Mouse (Mus musculus): ENCODE results near the gene Napsa.

Napsa gene

DNA sequence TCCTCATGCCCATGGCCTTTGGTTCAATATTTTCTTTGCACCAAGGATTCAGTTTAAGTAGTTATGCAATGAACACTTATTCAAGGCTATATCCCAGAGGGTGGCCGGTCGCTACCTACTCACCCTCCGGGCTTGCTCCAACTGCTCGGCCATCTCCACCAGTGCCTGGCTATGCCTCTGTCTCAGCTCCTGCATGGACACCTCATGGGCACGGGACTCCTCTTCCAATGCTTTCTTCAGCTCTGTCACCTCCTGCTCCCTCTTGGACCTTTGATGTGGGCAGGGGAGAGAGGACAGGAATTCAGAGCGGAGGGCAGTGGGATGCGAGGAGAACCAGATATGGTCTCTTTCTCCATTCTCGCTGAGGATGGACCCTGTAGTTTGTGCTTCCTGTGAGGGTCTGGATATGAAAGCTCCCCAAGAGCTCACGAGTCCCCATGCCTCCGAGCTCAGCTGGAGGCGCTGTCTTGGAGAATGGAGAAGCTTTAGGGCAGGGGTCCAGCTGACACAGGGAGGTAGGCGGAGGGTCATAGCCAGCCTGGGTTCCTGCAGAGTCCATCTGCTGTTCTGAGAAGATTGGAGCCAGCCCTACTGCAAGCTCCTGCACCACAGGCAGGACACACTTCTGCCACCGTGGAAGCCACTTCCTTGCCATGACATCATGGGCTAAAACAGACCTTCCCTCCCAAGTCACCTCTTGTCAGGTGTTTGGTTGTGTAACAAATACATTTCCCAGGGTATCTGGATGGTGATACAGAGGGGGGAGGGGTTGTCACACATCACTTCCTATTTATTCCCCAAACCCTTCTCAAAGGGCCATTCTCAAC, 53.3 kb downstream of the Napsa start:
- DNase-seq (ENCODE audit: low read depth, low spot score), result peak; percentile 98

DNA sequence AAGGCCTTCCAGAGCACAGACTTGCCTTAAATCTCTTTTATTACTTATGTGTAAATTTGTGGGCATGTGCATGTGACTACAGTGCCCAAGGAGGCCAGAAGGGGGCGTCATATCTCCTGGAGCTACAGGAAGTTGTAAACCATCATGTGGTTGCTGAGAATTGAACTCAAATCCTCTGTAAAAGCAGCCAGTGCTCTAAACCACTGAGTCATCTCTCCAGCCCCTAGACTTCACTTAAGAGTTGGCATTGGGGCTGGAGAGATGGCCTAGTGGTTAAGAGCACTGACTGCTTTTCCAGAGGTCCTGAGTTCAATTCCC, 53.8 kb downstream of the Napsa start:
- DNase-seq (ENCODE audit: low read depth, low spot score), result no peak

DNA sequence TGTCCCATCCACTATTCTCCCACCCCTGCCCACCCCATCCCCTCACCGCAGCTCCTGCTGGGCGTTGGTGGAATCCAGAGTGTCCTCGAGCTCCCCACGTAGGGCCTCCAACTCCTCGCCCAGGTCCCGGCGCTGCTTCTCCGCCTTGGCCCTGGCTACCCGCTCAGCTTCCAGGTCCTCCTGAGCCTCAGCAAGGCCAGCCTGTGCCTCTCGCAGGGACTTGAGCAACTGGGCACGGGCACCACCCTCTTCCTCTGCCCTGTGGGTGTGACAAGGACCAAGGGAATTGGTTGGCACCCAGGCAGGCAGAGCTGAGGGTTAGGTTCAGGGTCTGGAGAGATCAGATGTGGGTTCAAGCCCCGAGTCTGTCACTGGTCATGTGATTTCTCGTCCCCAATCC, 54.8 kb downstream of the Napsa start:
- DNase-seq (ENCODE audit: low read depth, low spot score), result no peak

DNA sequence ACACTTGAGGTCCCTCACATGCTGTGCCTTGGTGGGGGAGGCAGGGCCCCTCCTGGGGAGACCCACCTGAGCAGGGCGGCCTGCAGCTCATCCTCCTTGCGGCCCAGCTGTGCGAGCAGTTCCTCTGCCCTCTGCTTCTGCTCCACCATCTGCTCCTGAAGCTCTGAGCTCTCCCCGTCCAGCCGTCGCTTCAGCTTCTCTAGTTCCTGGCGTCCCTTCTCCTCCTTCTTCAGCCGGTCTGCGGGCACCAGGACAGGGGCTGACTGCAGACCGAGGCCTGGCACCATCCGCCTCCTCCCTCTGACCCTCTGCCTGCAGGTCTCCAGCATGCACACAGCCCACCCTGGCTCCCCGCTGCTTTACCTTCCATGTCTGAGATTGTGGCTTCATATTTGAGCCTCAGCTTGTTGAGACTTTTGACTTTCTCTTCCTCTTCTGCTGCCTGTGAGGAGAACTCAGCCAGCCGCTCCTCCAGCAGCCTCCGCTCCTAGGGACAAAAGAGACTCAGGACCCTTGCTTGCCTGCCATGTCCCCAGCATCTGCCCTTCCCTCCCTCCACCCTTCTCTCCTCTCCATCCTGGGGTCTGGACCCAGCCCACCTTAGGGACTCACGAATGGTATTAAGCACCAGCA, 56.3 kb downstream of the Napsa start:
- DNase-seq (ENCODE audit: low read depth, low spot score), result no peak

DNA sequence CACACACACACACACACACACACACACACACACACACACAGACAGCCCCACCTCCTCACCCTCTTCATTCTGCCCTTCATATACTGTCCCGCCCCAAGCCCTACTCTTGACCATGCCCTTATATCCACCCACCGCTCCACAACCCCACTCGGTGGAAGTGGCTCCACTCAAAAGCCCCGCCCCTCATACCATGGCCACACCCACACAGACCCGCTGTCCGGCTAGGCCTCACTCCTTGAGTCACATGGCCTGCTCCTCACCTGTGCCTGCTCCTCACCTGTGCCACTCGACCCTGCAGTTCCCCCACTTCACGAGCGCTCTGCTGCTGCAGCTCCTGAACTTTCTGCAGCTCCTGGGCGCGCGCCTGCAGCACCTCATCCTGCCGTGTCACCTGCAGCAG, 58.3 kb downstream of the Napsa start:
- DNase-seq (ENCODE audit: low read depth, low spot score), result no peak

DNA sequence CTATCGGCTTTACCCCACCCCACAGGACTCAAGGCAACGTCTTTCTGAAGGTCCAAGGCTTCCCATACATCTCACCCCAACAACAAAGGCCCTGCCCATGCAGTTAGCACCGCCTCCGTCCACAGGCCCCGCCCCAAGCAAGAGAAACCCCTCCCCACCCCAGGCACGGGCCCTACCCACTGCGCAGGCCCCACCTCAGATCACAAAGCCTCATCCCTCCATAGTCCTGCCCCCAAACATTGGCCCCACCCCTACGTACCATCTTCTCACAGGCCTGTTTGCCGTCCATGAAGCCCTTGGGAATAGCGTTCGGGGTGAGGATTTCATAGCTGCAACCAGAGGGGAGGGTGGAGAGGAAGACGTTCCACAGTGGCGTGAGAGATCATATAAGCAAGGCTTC, 60.5 kb downstream of the Napsa start:
- DNase-seq (ENCODE audit: low read depth, low spot score), result no peak

DNA sequence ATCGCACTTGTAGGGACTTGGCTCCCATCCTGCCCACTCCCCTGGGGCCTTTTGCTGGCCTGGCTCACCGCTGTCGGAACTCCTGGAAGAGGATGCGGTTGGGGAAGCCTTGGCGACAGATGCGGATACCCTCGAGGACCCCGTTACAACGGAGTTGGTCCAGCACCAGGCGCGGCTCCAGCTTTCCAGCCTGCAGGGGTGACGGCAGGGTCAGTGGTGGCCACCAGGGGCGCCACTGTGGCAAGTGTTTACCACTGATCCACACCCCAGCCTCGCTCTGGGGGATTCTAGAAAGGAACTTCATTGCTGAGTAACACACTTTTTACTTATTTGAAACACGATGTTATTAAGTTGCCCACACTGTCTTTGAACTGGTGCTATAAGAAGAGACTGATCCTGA, 61.2 kb downstream of the Napsa start:
- no peak for DNase-seq (ENCODE audit: low read depth, low spot score)

Measured in brain, adult 2 months (tissue).